Mouse (Mus musculus) right cerebral cortex, postnatal 10 days (tissue): ENCODE measurements around the gene Olfr357.

ENCODE experiments used
- DNase-seq, 2 experiments: peaks; one replicate each; pipeline ENCODE4 v3.0.0; 2021; ENCODE audit warnings: low spot score in 2 of 2

The Olfr357 gene

DNA sequence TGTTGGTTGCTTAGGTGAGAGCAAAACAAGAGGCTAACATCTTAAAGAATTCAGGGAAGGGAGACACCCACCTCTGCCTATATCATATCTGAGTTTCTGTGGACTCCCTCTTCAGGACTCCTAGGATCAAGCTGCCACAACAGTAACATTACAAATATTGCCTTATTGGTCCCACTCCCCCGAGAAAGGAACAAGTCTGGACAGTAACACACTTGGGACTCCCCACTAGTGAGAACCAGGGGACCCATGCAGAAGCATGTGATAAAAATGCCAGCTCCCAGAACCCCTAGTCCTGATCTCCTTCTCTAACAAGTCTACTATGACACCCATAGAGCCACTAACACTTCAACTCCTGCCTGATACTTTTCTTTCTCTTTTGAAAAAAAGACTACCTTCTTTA is at the start of gene Olfr357:
TSS of gene Olfr357 (plus strand) at position 301 of the 400 bp plus-strand sequence.
- DNase-seq = no peak

DNA sequence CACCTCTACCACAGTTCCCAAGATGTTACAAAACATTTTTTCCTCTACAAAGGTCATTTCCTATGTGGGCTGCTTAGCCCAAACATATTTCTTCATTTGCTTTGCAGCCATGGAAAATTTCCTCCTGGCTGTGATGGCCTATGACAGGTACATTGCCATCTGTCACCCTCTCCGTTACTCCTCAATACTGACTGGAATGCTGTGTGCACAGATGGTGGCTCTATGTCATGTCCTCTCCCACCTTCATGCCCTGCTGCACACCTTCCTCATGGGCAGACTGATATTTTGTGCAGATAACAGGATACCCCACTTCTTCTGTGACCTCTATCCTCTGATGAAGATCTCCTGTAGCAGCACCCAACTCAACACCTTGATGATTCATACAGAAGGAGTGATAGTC is 3.4 kb downstream of the Olfr357 start:
- DNase-seq = no peak

DNA sequence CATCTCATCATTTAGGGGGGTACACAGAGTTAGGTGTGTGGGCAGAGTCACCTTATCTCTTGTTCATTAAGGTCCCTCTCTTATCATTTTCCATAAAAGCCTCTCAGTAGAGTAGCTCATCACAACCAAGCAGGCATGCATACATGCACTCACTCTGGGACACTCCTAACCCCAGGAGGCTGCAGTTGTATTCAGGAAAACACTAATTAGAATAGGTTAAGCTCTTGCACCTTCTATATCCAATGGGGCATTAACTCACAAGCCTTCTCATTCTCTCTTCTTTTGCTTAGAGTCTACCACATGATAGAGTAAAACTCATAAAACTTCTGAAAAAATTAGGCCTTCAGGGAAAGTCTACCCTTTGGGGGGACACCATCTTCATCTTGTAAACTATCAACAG is 15.6 kb downstream of the Olfr357 start, which contains the start of gene Olfr358:
TSS of gene Olfr358 (minus strand) at position 101 of the 400 bp plus-strand sequence.
- DNase-seq = no peak
